Mouse (Mus musculus) bone marrow, adult 2 months (tissue): ENCODE data around the gene Ick.

Experiments used
- CTCF ChIP-seq: fragments of 200-500 bp; IDR thresholded peaks from 2 replicates; pipeline ENCODE4 v1.5.1; 2011; ENCODE audit warnings: low read length, control low read depth; ENCODE audit not compliant: control insufficient read depth, insufficient read depth
- POLR2A ChIP-seq: fragments of 200-500 bp; IDR thresholded peaks from 2 replicates; pipeline ENCODE4 v1.6.1; 2011; ENCODE audit warnings: low read depth, mild to moderate bottlenecking, control low read depth, low read length, borderline replicate concordance; ENCODE audit not compliant: control insufficient read depth

- TF ChIP-seq CTCF (no peak), POLR2A (no peak)
Observed at GRCm38 (mm10) chr9:78154211-78154977, 45.4 kb downstream of the Ick start.
